Mouse (Mus musculus) heart, postnatal 25 days (tissue): Measurements from ENCODE around the gene Acot12. TPM values are rescaled to one million over a fixed set of nuclear protein-coding genes. Genes with fewer than 3 reads are reported as not detected.

ENCODE experiments used
- DNase-seq: peaks from one replicate; pipeline ENCODE4 v3.0.0; 2022; ENCODE audit warnings: low spot score
- intact Hi-C: fragments of 180-260 bp; cut with DNase I; formaldehyde crosslinking; loops from one replicate; pipeline ENCODE4 v1.15.1; 2025
- microRNA-seq: library from miRNA; unstranded; fragments of <30 nt; microRNA quantifications from one replicate; pipeline ENCODE4 v1.2.0, GENCODE M21; 2022
- total RNA-seq, 2 experiments: library from RNA; stranded (reverse); gene quantifications; 2 replicates each; pipeline ENCODE4 v1.2.3; 2021

Acot12 gene
- total RNA-seq, 2 experiments from 2014 or later = not detected

GRCm38 (mm10) chr13:91809476-91809875, 68.2 kb downstream of the Acot12 start:
- no peak for DNase-seq

GRCm38 (mm10) chr13:91814670-91815069, 73.4 kb downstream of the Acot12 start:
- intact Hi-C loops = no loop called here
- no peak for DNase-seq

More at GRCm38 (mm10) chr13:91809476-91809875, 68.2 kb downstream of the Acot12 start:
- intact Hi-C loops = loop anchor here (5.0 to 10.0 kb wide), 4 partner anchors 48 to 528 kb away; partner anchors contain the start of gene Ssbp2

GRCm38 (mm10) chr13:91823735-91824134, 82.4 kb downstream of the Acot12 start:
- DNase-seq = no peak
- intact Hi-C loops = no loop called here

- no peak for DNase-seq
Measured at GRCm38 (mm10) chr13:91824845-91825550, 83.7 kb downstream of the Acot12 start.

DNA sequence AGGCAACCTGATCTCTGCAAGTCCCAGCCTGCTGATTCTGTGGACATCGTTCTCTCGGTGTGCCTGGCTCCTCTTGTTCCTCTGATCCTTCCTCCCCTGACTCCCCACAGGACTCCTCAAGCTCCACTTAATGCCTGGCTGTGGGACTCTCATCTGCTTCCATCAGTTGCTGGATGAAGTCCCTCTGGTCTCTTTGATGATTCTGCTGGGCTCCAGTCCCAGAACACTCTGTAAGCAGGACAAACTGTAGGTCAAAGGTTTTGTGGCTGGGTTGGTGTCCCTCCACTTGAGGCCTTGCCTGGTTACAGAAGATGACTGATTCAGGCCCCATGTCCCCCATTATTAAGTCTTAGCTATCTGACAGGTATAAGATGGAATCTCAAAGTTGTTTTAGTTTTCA, 84.8 kb downstream of the Acot12 start:
- intact Hi-C loops = no loop called here
- no peak for DNase-seq

More at GRCm38 (mm10) chr13:91824845-91825550, 83.7 kb downstream of the Acot12 start:
- intact Hi-C loops = no loop called here

DNA sequence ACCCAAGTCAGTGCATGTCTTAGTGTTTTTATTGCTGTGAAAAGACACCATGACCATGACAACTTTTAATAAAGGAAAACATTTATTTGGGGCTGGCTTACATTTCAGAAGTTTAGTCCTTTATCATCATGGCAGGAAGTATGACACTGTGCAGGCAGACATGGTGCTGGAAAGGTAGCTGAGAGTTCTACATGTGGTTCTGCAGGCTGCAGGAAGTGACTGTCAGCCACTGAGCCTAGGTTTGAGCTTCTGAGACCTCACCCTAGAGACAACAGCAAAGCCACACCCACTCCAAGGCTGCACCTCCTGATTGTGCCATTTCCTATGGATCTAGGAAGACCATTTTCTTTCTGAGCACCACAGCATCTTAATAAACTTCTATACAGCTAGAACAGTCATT, 86.6 kb downstream of the Acot12 start:
- intact Hi-C loops = no loop called here
- DNase-seq = no peak

Small RNAs within 50 kb of the gene (microRNA-seq; reads per million reads assigned to microRNA genes)
- not detected for gene Gm27656

Other genes starting within 250 kb of the Acot12 start
- 10 to 100 TPM; 13.6 to 18.9 TPM for gene Zcchc9, start 66.2 kb downstream of the Acot12 start, total RNA-seq
- 1,000 to 10,000 TPM; 2,662 to 2,666 TPM for gene Ckmt2, start 135.4 kb downstream of the Acot12 start, total RNA-seq